Mouse (Mus musculus): ENCODE data around the gene Zyx. TPM values are rescaled to one million over a fixed set of nuclear protein-coding genes. Genes with fewer than 3 reads are reported as not detected.
A peak's percentile ranks its signal among the peaks of the same experiment; 100 is the strongest.

Zyx gene
- polyA plus RNA-seq, 1 experiment from 2014 or later, result 37.1 TPM

DNA sequence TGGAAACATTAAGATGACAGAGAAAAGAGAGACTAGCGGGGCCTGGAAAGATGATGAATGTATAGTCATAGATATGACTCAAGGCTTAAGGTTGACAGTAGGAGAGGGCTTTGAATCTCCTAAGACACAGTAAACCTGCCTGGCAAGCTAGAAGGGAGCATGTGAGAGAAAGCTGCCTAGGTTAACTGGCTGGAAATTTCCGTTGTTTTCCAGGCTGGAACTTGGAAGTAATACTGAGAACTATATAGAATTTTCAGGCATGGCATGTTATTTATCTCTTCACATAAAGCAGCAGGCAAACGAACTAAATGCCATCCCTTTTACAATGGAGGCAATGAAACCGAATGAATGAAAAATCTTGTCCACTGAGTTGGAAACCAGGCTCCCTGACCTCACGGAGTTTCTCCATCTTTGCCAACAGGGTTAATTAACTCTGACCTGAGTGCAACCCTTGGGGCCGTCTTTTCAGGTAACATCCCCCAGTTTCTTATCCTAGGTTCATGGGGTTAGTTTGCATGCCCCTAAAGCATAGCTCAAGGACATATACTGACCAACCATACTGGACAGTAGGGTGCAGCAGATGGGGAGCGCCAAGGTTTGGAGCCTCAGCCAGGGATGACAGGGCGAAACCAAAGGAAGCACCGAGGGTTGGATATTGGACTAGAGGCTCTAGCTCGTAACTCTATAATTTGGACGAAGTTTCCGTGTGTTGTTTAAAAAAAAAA is 987 bp upstream of the Zyx start:
- Histone ChIP-seq H3K9me3 (ENCODE audit: control insufficient read depth, low read length) (no peaks in the 10 kb centered on the region), H3K36me3 (ENCODE audit: control insufficient read depth, insufficient read depth) (no peaks in the 10 kb centered on the region), H3K27ac (ENCODE audit: low read length) (no peak overlapping the region), H3K4me3 (replicated peaks; ENCODE audit: low read length) (peak overlapping the region; percentile 83), H3K4me2 (ENCODE audit: low read length) (peak overlapping the region; percentile 92), H3K27me3 (replicated peaks; ENCODE audit: control insufficient read depth, insufficient read depth, low read length) (no peaks in the 10 kb centered on the region), H3K9ac (replicated peaks; ENCODE audit: low read depth, low read length) (no peak overlapping the region; the same call in 1 of the 2 replicates), H3K4me1 (replicated peaks; ENCODE audit: control insufficient read depth, insufficient read depth, low read length) (peaks cover 19% of the 10 kb centered on the region)
- no peak for ATAC-seq
- WGBS, result 29% methylated on average over 12 of the region's 12 CpGs

DNA sequence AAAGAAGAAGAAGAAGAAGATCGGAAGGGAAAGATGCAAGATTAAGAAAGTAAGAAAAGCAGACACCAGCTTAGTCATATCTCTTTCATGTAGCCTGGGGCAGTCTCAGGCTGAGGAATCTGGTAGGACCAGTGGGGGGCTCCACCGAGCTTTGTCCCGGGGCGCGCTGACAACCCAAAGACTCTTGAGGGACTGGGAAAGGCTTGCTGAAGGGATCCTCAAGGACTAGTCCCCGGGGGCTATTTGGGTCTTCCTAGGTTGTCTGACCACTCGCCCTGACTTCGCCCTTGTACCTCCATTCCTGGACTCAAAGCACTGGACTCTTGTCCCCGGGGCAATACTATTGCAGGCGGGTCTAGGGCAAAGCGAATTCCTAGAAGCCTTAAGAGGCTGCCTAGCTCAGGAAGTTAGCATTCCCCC is 414 bp upstream of the Zyx start:
- Histone ChIP-seq H3K27ac (ENCODE audit: low read length) (peak overlapping the region; percentile 75; the same call in 1 of the 2 replicates), H3K4me1 (replicated peaks; ENCODE audit: control insufficient read depth, insufficient read depth, low read length) (peaks cover 20% of the 10 kb centered on the region), H3K36me3 (ENCODE audit: control insufficient read depth, insufficient read depth) (no peaks in the 10 kb centered on the region), H3K4me3 (replicated peaks; ENCODE audit: low read length) (peak overlapping the region; percentile 83), H3K4me2 (ENCODE audit: low read length) (peak overlapping the region; percentile 92), H3K9me3 (ENCODE audit: control insufficient read depth, low read length) (no peaks in the 10 kb centered on the region), H3K27me3 (replicated peaks; ENCODE audit: control insufficient read depth, insufficient read depth, low read length) (no peaks in the 10 kb centered on the region), H3K9ac (replicated peaks; ENCODE audit: low read depth, low read length) (peak overlapping the region; percentile 78)
- peak; percentile 51 for ATAC-seq
- under 1% methylated on average over 11 of the region's 11 CpGs for WGBS

DNA sequence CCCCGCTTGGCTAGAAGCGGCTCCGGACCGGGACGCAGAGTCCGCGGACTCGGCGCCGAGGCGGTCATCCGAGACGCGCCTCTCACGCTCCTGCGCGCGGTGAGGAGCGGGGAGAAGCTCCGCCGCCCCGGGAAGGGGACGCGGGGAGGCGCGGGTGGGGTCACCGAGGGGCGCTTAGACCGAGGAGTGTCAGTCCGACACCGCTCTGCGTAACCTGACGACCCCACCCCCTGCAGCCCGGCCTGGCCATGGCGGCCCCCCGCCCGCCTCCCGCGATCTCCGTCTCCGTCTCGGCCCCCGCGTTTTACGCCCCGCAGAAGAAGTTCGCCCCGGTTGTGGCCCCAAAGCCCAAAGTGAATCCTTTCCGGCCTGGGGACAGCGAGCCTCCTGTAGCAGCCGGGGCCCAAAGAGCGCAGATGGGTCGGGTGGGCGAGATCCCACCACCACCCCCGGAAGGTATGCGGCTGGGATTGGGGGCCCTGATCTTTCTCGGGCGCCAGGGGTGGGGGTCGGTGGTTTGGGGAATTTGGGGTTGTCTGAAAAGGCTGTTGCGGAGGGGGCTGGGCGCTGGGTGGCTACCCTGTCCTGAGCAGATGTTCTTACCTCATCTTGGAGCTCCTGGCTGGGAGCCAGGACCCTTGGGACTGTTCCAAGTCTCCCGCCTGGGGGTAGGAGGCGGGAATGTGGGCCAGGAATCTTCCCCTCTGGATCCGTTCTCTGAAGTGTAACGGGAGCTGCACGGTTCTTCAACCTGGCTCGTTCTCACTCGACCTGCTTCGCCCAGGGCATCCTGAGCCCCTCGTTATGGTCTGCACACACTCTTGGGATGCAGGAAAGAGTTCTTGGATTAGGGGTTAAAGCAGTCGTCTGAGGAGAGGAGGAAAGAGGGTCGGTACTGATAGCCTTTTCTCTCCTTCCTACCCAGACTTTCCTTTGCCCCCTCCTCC is 864 bp downstream of the Zyx start:
- 0% methylated on average over 61 of the region's 72 CpGs for WGBS
- H3K4me3 ChIP-seq (replicated peaks; ENCODE audit: low read length), result peak overlapping the region; percentile 83

DNA sequence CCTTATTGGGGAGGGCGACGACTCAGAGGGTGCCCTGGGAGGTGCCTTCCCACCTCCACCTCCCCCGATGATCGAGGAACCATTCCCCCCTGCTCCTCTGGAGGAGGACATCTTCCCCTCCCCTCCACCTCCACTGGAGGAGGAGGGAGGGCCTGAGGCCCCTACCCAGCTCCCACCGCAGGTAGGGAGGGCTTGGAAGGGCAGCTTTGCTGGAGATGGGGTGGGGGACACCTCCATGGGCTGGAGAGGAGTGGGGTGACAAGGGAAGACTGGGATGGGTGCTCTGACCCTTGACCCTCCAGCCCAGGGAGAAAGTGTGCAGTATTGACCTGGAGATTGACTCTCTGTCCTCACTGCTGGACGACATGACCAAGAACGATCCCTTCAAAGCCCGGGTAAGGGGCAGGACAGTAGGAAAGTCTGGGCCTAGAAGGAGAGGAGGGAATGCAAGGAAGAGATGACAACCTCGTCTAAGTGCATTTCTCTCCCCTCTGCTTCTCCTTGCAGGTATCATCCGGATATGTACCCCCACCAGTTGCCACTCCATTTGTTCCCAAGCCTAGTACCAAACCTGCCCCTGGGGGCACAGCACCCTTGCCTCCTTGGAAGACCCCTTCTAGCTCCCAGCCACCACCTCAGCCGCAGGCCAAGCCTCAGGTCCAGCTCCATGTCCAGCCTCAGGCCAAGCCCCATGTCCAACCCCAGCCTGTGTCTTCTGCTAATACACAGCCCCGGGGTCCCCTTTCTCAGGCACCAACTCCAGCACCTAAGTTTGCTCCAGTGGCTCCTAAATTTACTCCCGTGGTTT is 1.7 kb downstream of the Zyx start:
- peak overlapping the region; percentile 83 for H3K4me3 ChIP-seq (replicated peaks; ENCODE audit: low read length)
- peaks cover 25% of the 10 kb centered on the region for H3K4me1 ChIP-seq (replicated peaks; ENCODE audit: control insufficient read depth, insufficient read depth, low read length)
- H3K27me3 ChIP-seq (replicated peaks; ENCODE audit: control insufficient read depth, insufficient read depth, low read length), result no peaks in the 10 kb centered on the region
- H3K36me3 ChIP-seq (ENCODE audit: control insufficient read depth, insufficient read depth), result peaks cover 4% of the 10 kb centered on the region; the same call in 1 of the 2 replicates
- peak overlapping the region; percentile 92 for H3K4me2 ChIP-seq (ENCODE audit: low read length)
- H3K9me3 ChIP-seq (ENCODE audit: control insufficient read depth, low read length), result no peaks in the 10 kb centered on the region
- ATAC-seq, result no peak
- no peak overlapping the region for H3K27ac ChIP-seq (ENCODE audit: low read length)
- WGBS, result 48% methylated on average over 13 of the region's 13 CpGs
- peak overlapping the region; percentile 78 for H3K9ac ChIP-seq (replicated peaks; ENCODE audit: low read depth, low read length)

More for the DNA sequence above, 864 bp downstream of the Zyx start:
- peaks cover 25% of the 10 kb centered on the region for H3K4me1 ChIP-seq (replicated peaks; ENCODE audit: control insufficient read depth, insufficient read depth, low read length)
- no peaks in the 10 kb centered on the region for H3K36me3 ChIP-seq (ENCODE audit: control insufficient read depth, insufficient read depth)
- ATAC-seq, result peak; percentile 37
- H3K27ac ChIP-seq (ENCODE audit: low read length), result peak overlapping the region; percentile 75
- H3K9ac ChIP-seq (replicated peaks; ENCODE audit: low read depth, low read length), result peak overlapping the region; percentile 78
- no peaks in the 10 kb centered on the region for H3K9me3 ChIP-seq (ENCODE audit: control insufficient read depth, low read length)
- H3K4me2 ChIP-seq (ENCODE audit: low read length), result peak overlapping the region; percentile 92
- no peaks in the 10 kb centered on the region for H3K27me3 ChIP-seq (replicated peaks; ENCODE audit: control insufficient read depth, insufficient read depth, low read length)

DNA sequence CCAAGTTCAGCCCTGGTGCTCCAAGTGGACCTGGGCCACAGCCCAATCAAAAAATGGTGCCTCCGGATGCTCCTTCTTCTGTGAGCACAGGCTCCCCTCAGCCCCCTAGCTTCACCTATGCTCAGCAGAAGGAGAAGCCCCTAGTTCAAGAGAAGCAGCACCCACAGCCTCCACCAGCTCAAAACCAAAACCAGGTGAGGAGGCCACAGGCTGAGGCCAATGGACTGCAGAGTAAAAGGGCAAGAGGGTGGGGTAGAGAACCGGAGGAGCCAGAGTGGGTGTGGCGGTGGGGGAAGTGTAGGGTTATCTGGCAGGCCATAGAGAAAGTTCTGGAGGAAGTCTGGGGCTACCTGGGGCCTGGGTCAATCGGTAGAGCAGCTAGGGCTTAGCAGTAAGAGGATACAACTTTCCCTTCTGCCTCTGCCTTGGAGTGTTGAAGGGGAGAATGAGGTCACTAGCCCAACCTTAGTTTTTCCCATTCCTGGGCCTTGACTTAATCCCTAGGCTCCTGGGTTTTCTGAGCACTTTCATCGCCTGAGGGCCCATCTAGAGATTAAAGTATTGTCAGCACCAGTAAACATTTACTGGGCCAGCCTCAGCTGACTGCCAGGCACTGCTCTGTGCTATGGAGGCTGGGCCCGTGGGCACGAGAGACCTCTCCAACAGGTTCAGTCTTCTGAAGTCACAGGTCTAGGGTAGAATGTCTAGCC is 2.5 kb downstream of the Zyx start:
- no peak overlapping the region for H3K9ac ChIP-seq (replicated peaks; ENCODE audit: low read depth, low read length)
- WGBS, result 92% methylated on average over 7 of the region's 7 CpGs

DNA sequence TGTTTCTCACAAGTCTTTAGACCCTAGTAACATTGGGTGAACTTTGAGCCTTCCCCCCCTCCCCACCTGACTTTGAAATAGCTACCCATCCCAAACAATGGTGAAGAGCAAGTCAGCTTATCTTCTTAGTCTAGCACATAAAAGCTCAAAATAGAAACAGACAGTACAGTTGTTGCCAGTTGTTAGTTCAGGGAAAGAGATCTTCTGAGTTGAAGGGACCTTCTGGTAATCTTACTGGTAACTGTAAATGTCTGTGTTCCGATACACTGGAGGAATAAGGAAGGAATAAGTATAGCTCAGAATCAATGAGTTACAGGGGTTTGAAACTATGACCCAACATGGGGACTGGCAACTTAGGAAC is 3.0 kb downstream of the Zyx start:
- ATAC-seq, result no peak

More for the DNA sequence above, 2.5 kb downstream of the Zyx start:
- Histone ChIP-seq H3K36me3 (ENCODE audit: control insufficient read depth, insufficient read depth) (peaks cover 9% of the 10 kb centered on the region; the same call in 1 of the 2 replicates), H3K9me3 (ENCODE audit: control insufficient read depth, low read length) (no peaks in the 10 kb centered on the region), H3K4me3 (replicated peaks; ENCODE audit: low read length) (no peak overlapping the region), H3K4me2 (ENCODE audit: low read length) (no peak overlapping the region; the same call in 1 of the 2 replicates), H3K27me3 (replicated peaks; ENCODE audit: control insufficient read depth, insufficient read depth, low read length) (no peaks in the 10 kb centered on the region), H3K4me1 (replicated peaks; ENCODE audit: control insufficient read depth, insufficient read depth, low read length) (peaks cover 25% of the 10 kb centered on the region), H3K27ac (ENCODE audit: low read length) (no peak overlapping the region)
- no peak for ATAC-seq

DNA sequence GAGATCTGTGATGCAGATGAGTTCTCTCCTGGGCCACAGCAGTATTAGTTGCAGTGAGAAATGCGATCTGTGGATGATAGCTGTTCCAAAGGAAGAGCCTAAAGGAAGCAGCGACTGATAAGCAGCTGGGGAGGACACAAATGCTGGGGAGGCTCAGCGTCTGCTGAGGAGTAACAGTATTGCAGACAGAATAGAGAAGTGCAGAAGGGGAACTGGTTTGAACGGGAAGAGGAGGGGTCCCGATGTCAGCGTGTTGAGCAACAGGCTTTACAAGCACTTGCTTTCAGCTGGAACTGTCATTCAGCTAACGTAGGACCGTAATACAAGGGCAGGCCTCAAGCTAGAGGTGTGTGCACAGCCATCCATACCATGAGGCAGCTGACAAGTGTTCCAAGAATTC is 3.8 kb downstream of the Zyx start:
- H3K4me2 ChIP-seq (ENCODE audit: low read length), result no peak overlapping the region
- no peaks in the 10 kb centered on the region for H3K9me3 ChIP-seq (ENCODE audit: control insufficient read depth, low read length)
- WGBS, result 86% methylated on average over 8 of the region's 8 CpGs
- no peaks in the 10 kb centered on the region for H3K27me3 ChIP-seq (replicated peaks; ENCODE audit: control insufficient read depth, insufficient read depth, low read length)
- ATAC-seq, result no peak
- no peak overlapping the region for H3K4me3 ChIP-seq (replicated peaks; ENCODE audit: low read length)
- H3K9ac ChIP-seq (replicated peaks; ENCODE audit: low read depth, low read length), result no peak overlapping the region
- no peak overlapping the region for H3K27ac ChIP-seq (ENCODE audit: low read length)
- peaks cover 25% of the 10 kb centered on the region for H3K4me1 ChIP-seq (replicated peaks; ENCODE audit: control insufficient read depth, insufficient read depth, low read length)
- H3K36me3 ChIP-seq (ENCODE audit: control insufficient read depth, insufficient read depth), result peaks cover 12% of the 10 kb centered on the region; the same call in 1 of the 2 replicates

More for the DNA sequence above, 3.0 kb downstream of the Zyx start:
- no peak overlapping the region for H3K4me2 ChIP-seq (ENCODE audit: low read length)
- no peak overlapping the region for H3K27ac ChIP-seq (ENCODE audit: low read length)
- H3K27me3 ChIP-seq (replicated peaks; ENCODE audit: control insufficient read depth, insufficient read depth, low read length), result no peaks in the 10 kb centered on the region
- no peak overlapping the region for H3K4me3 ChIP-seq (replicated peaks; ENCODE audit: low read length)
- peaks cover 9% of the 10 kb centered on the region; the same call in 1 of the 2 replicates for H3K36me3 ChIP-seq (ENCODE audit: control insufficient read depth, insufficient read depth)
- 95% methylated on average over 1 of the region's 1 CpGs for WGBS
- H3K4me1 ChIP-seq (replicated peaks; ENCODE audit: control insufficient read depth, insufficient read depth, low read length), result peaks cover 25% of the 10 kb centered on the region
- H3K9me3 ChIP-seq (ENCODE audit: control insufficient read depth, low read length), result no peaks in the 10 kb centered on the region
- no peak overlapping the region for H3K9ac ChIP-seq (replicated peaks; ENCODE audit: low read depth, low read length)

DNA sequence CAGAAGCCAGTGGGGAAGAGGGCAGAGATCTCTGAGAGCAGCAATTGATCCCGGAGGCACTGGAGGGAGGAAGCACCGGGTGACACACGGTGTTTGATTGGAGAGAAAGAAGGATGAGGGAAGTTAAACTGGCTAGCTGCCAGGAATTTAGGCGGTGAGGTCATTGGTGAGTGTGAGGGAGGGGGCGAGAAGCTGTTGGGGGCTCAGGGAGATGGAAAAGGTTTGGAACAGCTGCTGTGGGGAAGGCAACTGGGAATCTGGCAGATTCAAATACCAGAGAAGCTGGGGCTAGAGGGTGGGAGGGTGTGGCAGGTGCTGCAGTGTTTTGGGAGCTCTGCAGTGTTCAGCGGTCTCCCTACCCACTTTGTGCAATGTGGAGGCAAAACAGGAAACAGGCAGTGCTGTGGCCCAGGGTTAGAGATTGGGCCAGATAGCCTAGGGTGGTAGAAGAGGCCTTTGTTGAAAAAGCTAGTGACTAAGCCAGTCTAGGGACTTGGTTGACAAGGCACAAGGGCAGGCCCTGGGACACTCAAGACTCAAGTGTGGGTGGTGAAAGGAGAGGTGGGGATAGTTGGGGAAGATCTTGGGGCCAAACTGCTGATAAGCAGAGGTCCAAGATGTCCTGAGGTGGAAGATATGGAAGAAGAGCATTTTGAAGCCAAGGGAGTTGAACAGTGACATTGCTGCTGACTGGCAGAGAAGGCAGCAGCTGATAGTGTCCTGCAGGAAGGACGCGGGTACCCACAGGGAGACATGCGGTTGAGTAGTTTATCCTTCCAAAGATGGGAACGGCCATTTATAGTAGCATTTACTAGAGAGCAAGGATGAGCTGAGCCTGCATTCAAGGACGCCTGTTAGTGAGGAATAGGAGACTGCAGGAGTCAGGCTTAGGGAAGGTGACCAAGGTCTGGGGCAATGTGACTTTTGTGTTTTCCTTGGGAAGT is 4.9 kb downstream of the Zyx start:
- Histone ChIP-seq H3K9ac (replicated peaks; ENCODE audit: low read depth, low read length) (no peak overlapping the region), H3K4me3 (replicated peaks; ENCODE audit: low read length) (no peak overlapping the region), H3K27me3 (replicated peaks; ENCODE audit: control insufficient read depth, insufficient read depth, low read length) (no peaks in the 10 kb centered on the region), H3K9me3 (ENCODE audit: control insufficient read depth, low read length) (no peaks in the 10 kb centered on the region), H3K36me3 (ENCODE audit: control insufficient read depth, insufficient read depth) (peaks cover 12% of the 10 kb centered on the region; the same call in 1 of the 2 replicates), H3K4me1 (replicated peaks; ENCODE audit: control insufficient read depth, insufficient read depth, low read length) (peaks cover 18% of the 10 kb centered on the region), H3K27ac (ENCODE audit: low read length) (no peak overlapping the region), H3K4me2 (ENCODE audit: low read length) (no peak overlapping the region)
- 49% methylated on average over 11 of the region's 11 CpGs for WGBS
- no peak for ATAC-seq
